Mouse (Mus musculus) stomach, postnatal 0 days (tissue): ENCODE measurements at regions not wholly inside any gene's neighbourhood (a gene's known extent, or its start where the extent isn't known, plus 50 kb on each side); places are given as distances from the start of the nearest gene placed in this dataset.

ENCODE experiments used
- CTCF ChIP-seq: IDR thresholded peaks from 2 replicates; pipeline ENCODE4 v1.5.1; 2016; ENCODE audit warnings: antibody characterized with exemption, low read depth, mild to moderate bottlenecking, moderate library complexity
- EP300 ChIP-seq: optimal IDR thresholded peaks from 2 replicates; pipeline ENCODE3; 2016; ENCODE audit warnings: antibody characterized with exemption

GRCm38 (mm10) chr10:9210646-9211045 is 324.8 kb upstream of the Sash1 start:
- TF ChIP-seq CTCF (no peak), EP300 (no peak)
